Mouse (Mus musculus) thymus, postnatal 4 days (tissue): ENCODE measurements around the gene Hagh.

Source experiments
- DNase-seq: peaks from one replicate; pipeline ENCODE4 v3.0.0; 2021

Hagh gene

DNA sequence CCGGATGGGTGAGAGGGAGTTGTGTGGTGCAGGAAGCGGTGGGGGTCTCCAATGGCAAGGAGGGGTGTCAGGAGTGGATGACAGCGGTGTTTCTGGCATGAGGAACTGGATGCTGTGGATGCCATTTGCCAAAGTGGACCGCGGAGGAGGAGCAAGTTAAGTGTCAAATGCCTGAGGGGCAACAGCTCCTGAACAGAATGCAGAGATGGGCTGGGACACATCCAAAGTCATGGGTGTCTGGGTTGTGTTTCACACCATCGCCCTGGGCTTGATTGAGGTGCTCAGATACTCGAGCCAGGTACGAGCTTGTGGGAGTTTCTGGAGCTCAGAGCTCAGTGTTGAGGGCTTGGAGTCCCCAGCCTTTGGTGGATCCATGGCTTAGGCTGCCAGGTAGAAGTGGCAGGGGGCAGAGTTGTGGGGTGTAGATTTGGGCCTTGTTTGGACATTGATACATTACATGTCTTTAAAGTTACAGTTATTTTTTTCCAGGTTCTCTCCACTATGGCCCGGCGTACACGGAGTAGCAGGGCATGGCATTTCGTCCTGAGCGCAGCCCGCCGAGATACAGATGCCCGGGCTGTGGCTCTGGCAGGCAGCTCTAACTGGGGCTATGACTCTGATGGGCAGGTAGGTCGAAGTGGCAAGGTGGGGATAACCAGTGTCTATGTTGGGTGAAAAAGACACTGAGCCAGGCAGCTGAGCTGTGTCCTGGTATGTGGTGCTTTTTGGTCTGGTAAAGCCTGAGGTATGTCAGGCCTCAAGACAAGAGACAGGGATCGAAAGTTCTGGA is 47.5 kb downstream of the Hagh start:
- peak; percentile 32 for DNase-seq

DNA sequence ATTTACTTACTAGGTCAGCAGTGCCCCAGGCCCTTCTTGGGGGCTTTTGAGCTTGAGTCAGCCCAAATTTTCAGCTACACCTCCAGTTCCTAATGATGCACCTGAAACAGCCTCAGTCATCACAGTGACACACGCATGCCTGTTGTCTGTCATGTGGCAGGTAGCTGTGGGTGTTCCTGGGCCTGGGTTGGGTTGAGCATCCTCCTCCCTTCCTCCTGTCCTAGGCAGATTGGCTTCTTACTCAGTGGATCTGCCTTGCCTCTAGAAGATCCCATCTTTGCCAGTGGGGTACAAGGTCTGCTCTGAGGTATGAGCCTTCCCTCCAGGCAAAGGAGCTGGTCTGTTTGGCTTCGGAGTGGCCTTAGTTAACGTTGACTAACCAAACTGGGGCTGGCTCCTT is 48.9 kb downstream of the Hagh start:
- DNase-seq = no peak

DNA sequence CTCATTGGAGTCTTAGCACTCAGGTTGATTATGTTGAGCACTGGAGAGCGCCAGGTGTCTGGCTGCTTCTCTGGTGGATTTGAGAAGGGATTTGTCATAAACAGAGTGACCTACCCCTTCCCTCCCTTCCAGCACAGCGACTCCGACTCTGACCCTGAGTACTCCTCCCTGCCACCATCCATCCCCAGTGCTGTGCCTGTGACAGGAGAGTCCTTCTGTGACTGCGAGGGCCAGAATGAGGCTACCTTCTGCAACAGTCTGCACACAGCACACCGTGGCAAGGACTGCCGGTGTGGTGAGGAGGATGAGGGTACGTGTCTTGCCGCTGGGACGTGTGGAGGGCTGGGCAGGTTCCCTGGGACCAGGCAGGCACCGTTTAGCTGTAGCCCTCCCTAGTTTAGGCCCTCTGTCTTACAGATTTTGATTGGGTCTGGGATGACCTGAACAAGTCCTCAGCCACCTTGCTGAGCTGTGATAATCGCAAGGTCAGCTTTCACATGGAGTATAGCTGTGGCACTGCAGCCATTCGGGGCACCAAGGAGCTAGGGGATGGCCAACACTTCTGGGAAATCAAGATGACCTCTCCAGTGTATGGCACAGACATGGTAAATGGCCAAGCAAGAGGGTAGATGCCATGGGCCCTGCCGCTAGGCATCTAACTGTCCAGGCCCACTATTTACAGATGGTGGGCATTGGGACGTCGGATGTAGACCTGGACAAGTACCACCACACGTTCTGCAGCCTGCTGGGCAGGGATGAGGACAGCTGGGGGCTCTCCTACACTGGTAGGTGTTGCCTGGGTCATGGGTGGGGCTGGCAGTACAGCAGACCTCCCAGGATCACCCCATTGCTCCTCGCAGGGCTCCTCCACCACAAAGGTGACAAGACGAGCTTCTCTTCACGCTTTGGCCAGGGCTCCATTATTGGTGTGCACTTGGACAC is 50.5 kb downstream of the Hagh start:
- DNase-seq = no peak

DNA sequence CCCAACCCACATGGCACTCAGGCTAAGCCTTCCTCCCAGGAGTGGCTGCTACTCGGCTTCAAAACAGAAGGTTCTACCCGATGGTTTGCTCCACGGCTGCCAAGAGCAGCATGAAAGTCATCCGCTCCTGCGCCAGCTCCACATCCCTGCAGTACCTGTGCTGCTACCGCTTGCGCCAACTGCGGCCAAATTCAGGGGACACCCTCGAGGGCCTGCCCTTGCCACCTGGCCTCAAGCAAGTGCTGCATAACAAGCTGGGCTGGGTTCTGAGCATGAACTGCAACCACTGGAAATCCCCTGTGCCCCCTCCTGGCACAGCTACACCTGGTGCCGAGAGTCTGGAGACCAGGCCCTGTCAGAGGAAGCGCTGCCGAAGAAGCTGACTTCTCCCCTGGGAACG is 51.4 kb downstream of the Hagh start:
- DNase-seq = no peak

DNA sequence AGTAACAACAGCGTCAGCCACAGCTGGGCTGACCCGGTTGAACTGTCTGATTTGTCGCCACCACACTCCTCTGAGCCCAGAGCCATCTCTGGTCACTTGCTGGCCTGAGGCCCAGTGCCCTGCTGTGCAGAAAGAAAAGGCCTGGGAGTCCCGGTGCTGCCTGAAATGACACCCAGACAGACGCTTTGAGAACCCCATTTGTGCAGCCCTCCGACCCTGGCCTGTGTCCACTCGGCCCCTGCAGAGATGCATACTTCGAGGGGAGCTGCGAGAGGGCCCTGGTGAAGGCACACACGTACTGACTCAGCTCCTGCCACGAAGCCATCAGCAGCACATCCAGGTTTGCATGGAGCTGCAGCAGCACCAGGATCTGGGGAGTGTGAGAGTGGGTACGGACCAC is 52.8 kb downstream of the Hagh start:
- DNase-seq = no peak

DNA sequence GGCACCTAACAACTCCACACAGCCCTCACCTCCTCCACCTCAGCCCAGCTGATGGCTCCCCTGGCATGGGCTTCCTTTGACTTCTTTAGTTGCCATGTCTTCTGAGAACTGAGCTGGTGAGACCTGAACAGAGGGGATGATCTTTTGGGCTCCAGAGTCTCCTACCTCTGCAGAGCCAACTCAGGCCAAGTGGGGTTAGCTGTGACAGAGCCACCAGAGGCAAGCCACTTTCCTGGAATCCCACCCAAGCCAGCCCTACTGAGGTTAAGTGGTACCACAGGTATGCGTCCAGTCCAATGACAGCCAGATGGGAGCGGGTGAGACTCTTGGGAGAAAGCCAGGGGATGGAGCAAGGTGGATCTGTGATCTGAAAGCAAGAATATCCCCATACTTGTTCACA is 53.3 kb downstream of the Hagh start:
- no peak for DNase-seq

DNA sequence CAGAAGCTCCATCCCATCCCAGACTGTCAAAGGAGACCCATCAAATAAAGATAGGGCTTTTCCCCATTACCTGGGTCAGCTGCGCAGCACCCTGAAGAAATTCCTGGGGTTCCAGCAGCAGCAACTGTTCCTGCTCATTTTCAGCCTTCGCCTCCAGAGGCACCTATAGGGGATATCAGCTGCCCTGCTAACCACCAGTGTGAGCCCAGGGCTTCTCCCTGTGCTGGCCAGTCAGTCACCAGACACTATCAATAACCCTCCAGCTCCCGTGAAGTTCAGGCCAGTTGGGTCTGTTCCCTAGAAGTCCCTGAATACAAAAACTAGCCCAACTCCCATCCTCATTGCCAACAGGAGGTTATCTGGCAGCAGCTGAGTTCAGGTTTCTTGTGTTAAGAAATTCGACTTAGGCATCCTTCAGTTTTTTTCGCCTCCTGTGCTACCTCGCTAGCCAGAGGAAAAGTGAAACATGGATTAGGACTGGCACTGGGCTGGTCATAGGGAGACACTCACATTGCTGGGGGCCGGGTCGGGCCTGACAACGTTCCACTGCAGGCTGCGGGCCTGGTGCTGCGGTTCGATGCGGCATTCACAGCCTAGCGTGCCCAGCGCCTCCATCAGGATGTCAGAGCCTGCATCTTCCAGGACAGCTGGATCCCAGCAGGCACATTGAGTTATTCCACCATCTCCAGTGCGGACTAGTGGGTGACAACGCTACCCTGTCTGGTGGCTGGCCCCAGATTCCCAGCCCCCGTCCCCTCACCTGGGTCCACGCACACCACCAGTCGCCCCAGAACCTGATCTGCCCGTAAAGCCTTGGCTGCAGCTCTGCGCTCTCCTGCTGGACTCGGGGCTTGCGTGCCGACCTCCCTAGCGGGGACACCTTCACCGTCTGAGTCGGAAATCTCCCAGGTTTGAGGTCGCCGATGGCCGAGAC is 54.4 kb downstream of the Hagh start:
- no peak for DNase-seq

DNA sequence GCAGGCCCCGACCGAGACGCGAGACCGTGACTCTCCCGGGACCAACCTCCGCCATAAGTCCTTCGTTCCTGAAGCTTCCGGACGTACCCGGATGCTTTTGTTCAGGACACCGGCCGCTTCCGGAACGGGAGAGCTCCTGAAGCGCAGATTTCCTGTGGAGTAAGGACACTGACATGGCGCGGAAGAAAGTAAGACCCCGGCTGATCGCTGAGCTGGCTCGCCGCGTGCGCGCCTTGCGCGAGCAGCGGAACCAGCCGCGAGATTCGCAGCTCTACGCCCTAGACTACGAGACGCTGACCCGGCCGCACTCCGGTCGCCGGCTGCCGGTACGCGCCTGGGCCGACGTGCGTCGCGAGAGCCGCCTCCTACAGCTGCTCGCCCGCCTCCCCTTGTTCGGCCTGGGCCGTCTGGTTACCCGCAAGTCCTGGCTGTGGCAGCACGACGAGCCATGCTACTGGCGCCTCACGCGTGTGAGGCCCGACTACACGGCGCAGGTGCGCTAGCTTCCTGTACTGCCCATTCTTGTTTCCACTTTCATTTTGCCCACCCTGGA is 55.1 kb downstream of the Hagh start, which contains the start of the genes Eme2 and Mrps34:
Gene Eme2 (minus strand): TSS at position 93 of the 553 bp plus-strand sequence.
Gene Mrps34 (plus strand): TSS at position 122 of the 553 bp plus-strand sequence.
- peak; percentile 78 for DNase-seq

DNA sequence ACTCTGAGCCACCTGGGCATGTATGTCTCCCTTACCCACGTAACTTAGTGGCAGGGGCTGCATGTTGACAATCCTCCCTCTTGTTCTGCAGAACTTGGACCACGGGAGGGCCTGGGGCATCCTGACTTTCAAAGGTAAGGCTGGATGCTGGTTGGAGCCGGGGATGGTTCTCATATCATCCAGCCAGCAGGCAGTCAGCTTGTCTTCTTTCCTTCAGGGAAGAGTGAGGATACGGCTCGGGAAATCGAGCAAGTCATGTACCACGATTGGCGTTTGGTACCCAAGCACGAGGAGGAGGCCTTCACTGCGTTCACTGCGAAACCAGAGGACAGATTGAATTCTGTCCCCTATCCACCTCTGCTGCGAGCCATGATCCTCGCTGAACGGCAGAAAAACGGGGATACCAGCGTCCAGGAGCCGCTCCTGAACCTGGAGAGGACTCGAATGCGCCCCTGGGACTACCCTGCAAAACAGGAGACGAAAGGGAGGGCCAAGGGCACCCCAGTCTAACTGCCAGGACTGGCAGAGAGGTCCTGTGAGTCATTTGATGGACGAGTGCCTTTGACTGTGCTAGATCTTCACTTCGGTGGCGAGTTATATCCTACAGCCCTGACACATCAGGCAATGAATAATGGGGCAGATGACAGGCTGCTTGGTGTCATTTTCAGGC is 55.8 kb downstream of the Hagh start:
- peak; percentile 40 for DNase-seq

DNA sequence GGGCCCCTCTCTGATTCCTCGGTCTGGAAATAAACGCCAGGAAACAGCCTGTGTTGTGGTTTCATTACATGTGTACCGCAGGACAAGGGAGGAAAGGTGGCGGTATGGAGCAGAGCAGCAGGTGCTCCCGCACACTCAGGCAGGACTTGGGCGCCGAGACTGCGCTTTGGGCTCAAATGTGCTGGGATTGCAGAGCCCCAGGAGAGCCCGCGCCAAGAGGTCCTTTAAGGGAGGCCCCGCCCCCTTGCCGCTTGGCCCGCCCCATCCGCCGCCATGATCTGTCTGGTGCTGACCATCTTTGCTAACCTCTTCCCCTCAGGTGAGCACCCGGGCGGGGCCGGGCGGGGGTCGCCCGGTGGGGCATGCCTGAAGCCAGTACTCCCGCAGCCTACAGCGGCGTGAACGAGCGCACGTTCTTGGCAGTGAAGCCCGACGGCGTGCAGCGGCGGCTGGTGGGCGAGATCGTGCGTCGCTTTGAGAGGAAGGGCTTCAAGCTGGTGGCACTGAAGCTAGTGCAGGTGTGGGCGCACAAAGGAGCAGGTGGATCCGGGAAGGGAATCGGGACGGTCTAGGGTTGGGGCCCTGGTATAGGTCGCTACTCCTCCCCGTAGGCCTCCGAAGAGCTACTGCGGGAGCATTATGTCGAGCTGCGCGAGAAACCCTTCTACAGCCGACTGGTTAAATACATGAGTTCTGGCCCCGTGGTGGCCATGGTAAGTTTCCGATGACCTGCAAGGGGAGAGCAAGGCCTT is 56.5 kb downstream of the Hagh start, which contains the start of gene Nme3:
Gene Nme3 (plus strand): TSS at position 260 of the 752 bp plus-strand sequence.
- DNase-seq = peak; percentile 83

DNA sequence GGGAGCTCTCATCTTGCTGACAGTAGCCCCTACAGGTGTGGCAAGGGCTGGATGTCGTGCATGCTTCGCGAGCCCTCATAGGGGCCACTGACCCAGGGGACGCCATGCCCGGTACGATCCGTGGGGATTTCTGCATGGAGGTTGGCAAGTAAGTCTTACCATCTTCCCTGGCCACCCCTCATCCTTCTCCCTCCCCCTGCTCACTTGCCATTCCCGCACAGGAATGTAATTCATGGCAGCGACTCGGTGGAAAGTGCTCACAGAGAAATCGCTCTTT is 57.0 kb downstream of the Hagh start:
- no peak for DNase-seq

DNA sequence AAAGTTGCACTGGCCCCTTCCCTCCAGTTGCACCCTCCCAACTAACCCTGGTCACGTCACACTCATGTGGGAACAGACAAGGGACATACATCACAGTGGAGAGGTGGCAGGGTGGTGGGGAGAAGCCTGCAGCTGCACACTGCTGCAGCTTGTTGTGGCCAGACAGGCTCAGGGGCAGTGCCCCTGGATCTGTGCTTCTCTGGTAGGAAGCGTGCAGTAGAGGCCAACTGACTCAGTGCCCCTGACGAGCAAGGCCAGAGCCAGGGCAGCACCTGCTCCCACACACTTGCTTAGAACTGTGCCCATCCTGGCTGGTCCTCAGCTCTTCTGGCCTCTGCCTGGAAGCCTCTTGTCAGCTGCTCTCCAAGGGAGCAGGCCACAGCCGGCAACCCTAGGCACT is 57.7 kb downstream of the Hagh start:
- DNase-seq = peak; percentile 18

DNA sequence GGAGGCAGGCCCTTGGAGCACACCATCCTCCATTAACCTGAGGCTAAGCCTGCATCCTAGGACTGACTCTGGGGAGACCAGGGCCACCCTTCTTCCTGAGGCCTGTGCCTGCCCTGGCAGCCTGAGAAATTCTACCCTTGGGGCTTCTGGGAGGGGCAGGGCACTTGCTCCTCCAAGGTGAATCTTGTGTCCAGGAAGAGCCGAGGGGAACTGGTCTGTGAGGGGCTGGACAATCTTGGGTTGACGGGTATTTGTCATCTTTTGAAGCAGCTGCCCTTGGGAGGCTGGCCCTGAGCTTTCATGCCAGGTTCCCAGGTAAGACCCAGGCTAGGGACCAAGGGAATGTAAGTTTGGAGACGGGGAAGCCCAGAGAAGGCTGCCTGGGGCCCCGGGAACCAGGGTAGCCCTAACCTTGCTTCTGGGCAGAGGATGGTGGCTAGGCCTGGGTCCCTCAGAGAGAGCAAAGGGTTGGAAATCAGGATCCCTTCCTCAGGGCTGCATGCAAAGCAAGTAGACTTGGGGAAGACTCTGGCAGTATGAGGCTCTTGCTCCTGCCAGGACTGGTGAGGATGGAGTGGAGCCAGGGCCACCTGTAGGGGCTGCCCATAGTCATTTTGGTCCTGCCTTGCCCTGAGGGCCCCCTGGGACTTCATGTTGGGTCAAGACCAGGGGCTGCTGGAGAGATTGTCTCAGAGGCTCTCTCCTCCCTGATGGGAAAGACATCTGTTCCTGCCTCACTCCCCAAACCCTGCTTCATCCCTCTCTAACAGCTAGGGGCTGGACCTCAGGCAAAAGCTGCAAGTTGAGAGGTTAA is 58.3 kb downstream of the Hagh start:
- no peak for DNase-seq

DNA sequence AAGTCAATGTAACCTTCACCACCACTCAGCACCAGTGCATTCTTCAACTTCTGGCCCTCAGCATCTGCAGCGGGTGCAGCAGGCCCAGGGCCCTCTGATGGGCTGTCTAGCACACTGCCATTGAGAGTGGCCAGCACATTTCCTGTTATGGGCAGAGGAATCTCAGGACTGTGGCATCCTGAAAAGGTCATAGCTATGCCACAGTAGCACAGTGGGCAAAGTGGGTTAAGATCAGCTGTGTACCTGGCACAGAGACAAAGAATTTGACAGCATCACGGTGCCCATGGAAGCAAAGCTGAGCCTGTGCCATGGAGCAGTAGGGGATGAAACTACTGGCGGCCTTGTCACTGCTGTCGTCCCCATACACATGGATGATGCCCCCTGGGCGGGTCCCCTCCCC is 59.2 kb downstream of the Hagh start:
- no peak for DNase-seq

DNA sequence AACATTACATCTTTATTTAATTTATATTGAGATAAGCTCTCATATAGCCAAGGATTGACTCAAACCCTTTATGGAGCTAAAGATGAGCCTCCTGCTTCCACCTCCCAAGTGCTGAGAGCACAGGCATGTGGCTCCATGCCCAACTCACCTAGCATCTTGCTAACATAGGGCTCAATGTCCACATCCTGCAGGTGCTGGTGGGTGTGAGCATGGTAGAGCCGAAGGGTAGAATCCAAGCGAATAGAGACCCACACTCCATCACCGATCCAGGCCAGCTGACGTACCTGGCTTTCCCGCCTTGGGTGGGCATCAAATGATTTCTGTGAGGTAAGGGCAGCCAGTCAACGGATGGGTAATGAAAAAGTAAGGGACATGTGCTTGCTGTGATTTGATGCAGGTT is 60.1 kb downstream of the Hagh start:
- no peak for DNase-seq

DNA sequence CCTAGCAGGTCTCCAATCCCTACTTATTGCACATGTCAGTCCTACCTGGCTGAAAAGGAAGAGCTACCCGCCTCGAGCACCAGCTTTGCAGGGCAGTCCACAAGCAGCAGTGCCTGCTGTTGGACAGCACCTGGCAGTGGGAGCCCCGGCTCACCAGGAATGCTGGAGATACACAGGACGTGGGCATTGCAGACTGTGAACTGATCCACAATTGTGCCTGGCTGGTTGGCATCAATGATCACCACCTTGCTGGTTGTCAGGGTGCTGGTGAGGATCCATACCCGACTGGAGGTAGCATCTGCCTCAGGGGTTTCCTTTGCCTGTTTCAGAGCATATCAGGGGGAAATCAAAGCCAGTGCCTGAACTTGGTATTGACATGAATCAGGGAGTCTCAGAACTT is 62.2 kb downstream of the Hagh start:
- no peak for DNase-seq

DNA sequence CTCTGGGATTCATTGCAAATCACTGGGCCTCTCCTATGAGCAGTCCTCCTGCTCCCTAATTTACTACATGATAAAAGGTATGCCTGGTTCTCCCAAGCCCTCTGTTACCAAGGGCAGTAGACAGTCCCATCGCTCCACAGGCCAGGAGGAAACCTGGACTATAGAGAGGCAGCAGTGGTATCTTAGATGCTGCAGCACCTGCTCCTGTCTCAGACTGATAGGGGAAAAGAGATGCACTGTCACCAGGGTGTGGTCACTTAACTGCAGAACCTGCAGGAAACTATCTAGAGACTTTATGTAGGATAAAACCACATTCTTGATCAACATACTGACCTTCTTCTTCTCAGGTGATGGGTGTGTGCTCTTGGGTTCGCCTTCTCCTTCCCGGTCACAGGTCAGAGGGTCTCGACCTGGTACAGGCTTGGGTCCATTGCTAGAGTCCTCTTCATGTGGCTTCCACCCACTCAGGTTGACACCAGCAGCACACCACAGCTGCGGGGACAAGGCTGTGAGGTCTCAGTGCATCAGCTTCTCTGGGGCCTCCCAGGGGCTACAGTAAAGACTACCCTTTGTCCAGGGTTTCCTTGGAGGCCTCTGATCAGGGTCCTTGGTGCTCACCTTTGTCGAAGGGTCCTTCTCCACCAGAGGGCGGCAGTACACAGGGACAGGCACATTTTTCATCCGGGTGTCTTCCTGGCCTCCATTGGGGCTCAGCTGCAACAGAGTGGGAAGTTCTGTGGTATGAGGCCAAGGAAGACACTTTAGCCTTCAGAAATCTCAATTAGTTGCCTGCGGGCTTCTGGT is 62.9 kb downstream of the Hagh start:
- DNase-seq = peak; percentile 68

DNA sequence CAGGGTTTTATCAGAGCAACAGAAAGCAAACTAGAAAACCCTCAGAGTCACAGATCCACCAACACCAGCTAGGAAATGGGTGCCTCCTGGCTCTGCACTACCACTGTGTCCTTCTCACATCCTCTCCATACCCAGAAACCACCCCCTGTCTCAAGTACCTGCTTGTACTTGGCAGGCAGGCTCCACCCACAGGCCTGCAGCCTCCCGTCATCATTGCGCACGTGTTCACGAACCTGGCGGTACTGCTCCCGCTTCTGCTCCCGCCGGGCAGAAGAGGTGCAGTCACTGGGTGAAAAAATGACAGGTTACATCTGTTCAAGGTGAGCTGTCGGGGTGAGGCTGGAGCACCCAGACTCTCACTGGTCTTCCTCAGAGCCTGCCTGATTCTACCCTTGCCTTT is 63.8 kb downstream of the Hagh start:
- no peak for DNase-seq

DNA sequence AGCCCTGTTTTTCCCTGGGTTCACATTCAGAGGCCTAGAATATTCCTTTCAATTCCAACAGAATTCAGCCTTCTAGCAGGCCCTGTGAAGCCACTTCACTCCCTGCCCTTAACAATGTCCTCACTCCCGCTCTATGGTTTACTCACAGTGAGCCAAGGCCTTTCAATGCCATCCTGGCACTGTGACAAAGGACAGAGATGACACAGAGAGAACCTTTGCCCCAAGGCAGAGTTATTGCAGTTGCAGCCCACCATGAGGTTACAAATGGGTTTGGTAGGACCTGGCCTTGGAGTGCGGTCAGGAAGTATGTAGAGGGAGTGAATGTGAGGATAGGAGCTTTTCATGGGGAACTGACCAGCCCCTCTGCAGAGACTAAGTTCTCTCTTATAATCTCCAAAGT is 67.6 kb downstream of the Hagh start:
- no peak for DNase-seq
